Mouse (Mus musculus): ENCODE measurements around the gene Macrod1.

The Macrod1 gene

DNA sequence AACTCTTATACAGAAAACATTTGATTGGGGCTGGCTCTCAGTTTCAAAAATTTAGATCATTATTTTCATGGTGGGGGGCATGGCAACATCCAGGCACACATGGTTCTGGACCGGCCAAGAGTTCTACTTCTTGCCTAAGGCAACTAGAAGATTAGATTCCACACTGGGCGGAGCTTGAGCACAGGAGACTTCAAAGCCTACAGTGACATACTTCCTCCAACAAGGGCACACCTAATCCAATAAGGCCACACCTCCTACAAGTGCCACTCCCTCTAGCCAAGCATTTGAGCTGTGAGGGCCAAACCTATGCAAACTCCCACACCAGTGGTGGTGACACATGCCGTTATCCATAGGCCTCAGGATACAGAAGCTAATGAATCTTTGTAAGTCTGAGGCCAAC is 189.4 kb downstream of the Macrod1 start:
- DNase-seq = no peak

Data from lung, postnatal 4 days (tissue).